Mouse (Mus musculus) neural tube, embryonic 13.5 days (tissue): Measurements from ENCODE around the gene Sergef. TPM values are rescaled to one million over a fixed set of nuclear protein-coding genes. Genes with fewer than 3 reads are reported as not detected.

Experiments
- ATAC-seq: fragments of 200-750 bp; cut with Nextera tagmentation; 2 replicates; pipeline ENCODE4 v1.8.0; 2017; ENCODE audit warnings: low read depth, mild to moderate bottlenecking, moderate TSS enrichment, moderate library complexity
- H3K27ac ChIP-seq: fragments of 300-500 bp; sonication (generic); replicated peaks from 2 replicates; pipeline ENCODE4 v1.5.1; 2015; ENCODE audit warnings: moderate library complexity, mild to moderate bottlenecking, inconsistent platforms
- H3K27me3 ChIP-seq: fragments of 300-500 bp; sonication (generic); 2 replicates; pipeline ENCODE4 v1.6.1; 2015; ENCODE audit warnings: mild to moderate bottlenecking, inconsistent platforms
- H3K36me3 ChIP-seq: fragments of 300-500 bp; sonication (generic); 2 replicates; pipeline ENCODE4 v1.6.1; 2015; ENCODE audit warnings: mild to moderate bottlenecking, inconsistent platforms
- H3K4me1 ChIP-seq: fragments of 300-500 bp; sonication (generic); replicated peaks from 2 replicates; pipeline ENCODE4 v1.6.1; 2015; ENCODE audit warnings: inconsistent platforms
- H3K4me2 ChIP-seq: fragments of 300-500 bp; sonication (generic); 2 replicates; pipeline ENCODE4 v1.6.1; 2015; ENCODE audit warnings: inconsistent platforms, mild to moderate bottlenecking, moderate library complexity
- H3K4me3 ChIP-seq: fragments of 300-500 bp; sonication (generic); 2 replicates; pipeline ENCODE4 v1.5.1; 2015; ENCODE audit warnings: mild to moderate bottlenecking, inconsistent platforms
- H3K9ac ChIP-seq: fragments of 300-500 bp; sonication (generic); 2 replicates; pipeline ENCODE4 v1.6.1; 2015; ENCODE audit warnings: moderate library complexity, mild to moderate bottlenecking, inconsistent platforms
- H3K9me3 ChIP-seq: fragments of 300-500 bp; sonication (generic); 2 replicates; pipeline ENCODE4 v1.6.1; 2016; ENCODE audit warnings: inconsistent platforms
- WGBS: fragments of 180-500 bp; shearing (Covaris S2); methylation state at CpG from one replicate; pipeline ENCODE4 v1.1.7; 2015; 5-methylcytosine and 5-hydroxymethylcytosine counted together
- polyA plus RNA-seq: library from polyadenylated mRNA; unstranded; fragments of >200 nt; fragmentation: Nextera tagmentation; extraction: Ambion mirVana; gene quantifications from 2 replicates; pipeline ENCODE4 v1.2.1, GENCODE M21; 2015

Gene Sergef
- polyA plus RNA-seq, 1 experiment from 2014 or later, result 30.7 TPM

GRCm38 (mm10) chr7:46479793-46480192 lies 159.8 kb downstream of the Sergef start:
- H3K4me2 ChIP-seq, result no peak overlapping the region
- H3K4me3 ChIP-seq, result no peak overlapping the region
- H3K9ac ChIP-seq, result no peak overlapping the region
- peaks cover 29% of the 10 kb centered on the region for H3K4me1 ChIP-seq
- ATAC-seq, result no peak
- H3K36me3 ChIP-seq, result no peaks in the 10 kb centered on the region
- H3K9me3 ChIP-seq, result no peaks in the 10 kb centered on the region
- no peak overlapping the region for H3K27ac ChIP-seq
- 65% methylated on average over 6 of the region's 6 CpGs for WGBS
- no peaks in the 10 kb centered on the region for H3K27me3 ChIP-seq

GRCm38 (mm10) chr7:46477456-46477855 lies 162.2 kb downstream of the Sergef start:
- H3K27ac ChIP-seq, result no peak overlapping the region
- no peak for ATAC-seq
- H3K27me3 ChIP-seq, result no peaks in the 10 kb centered on the region
- no peaks in the 10 kb centered on the region for H3K36me3 ChIP-seq
- H3K9me3 ChIP-seq, result no peaks in the 10 kb centered on the region
- no peak overlapping the region for H3K4me2 ChIP-seq
- peaks cover 39% of the 10 kb centered on the region for H3K4me1 ChIP-seq
- 90% methylated on average over 3 of the region's 3 CpGs for WGBS
- no peak overlapping the region for H3K4me3 ChIP-seq
- no peak overlapping the region for H3K9ac ChIP-seq

- H3K9ac ChIP-seq, result no peak overlapping the region
- ATAC-seq, result peak; percentile 20; the same call in 1 of the 2 replicates
Observed at GRCm38 (mm10) chr7:46475464-46475863, 164.1 kb downstream of the Sergef start.

GRCm38 (mm10) chr7:46473141-46473540 lies 166.5 kb downstream of the Sergef start:
- no peak overlapping the region for H3K4me3 ChIP-seq
- no peaks in the 10 kb centered on the region for H3K36me3 ChIP-seq
- no peaks in the 10 kb centered on the region for H3K27me3 ChIP-seq
- ATAC-seq, result no peak
- H3K9me3 ChIP-seq, result no peaks in the 10 kb centered on the region
- peaks cover 30% of the 10 kb centered on the region for H3K4me1 ChIP-seq
- no peak overlapping the region for H3K4me2 ChIP-seq
- H3K9ac ChIP-seq, result peak overlapping the region; percentile 27; the same call in 1 of the 2 replicates
- 36% methylated on average over 9 of the region's 9 CpGs for WGBS
- H3K27ac ChIP-seq, result peak overlapping the region; percentile 35; the same call in 1 of the 2 replicates

More at GRCm38 (mm10) chr7:46475464-46475863, 164.1 kb downstream of the Sergef start:
- Histone ChIP-seq H3K4me2 (no peak overlapping the region), H3K36me3 (no peaks in the 10 kb centered on the region), H3K27me3 (no peaks in the 10 kb centered on the region), H3K4me3 (no peak overlapping the region), H3K4me1 (peaks cover 35% of the 10 kb centered on the region), H3K27ac (no peak overlapping the region), H3K9me3 (no peaks in the 10 kb centered on the region)
- WGBS, result 46% methylated on average over 5 of the region's 5 CpGs

GRCm38 (mm10) chr7:46471054-46471737 lies 168.4 kb downstream of the Sergef start:
- no peak overlapping the region for H3K27ac ChIP-seq
- H3K9me3 ChIP-seq, result no peaks in the 10 kb centered on the region
- 71% methylated on average over 7 of the region's 7 CpGs for whole genome bisulfite sequencing
- H3K4me1 ChIP-seq, result peaks cover 39% of the 10 kb centered on the region
- H3K9ac ChIP-seq, result no peak overlapping the region
- H3K36me3 ChIP-seq, result no peaks in the 10 kb centered on the region
- no peak for ATAC-seq
- H3K27me3 ChIP-seq, result no peaks in the 10 kb centered on the region
- H3K4me3 ChIP-seq, result no peak overlapping the region
- H3K4me2 ChIP-seq, result no peak overlapping the region

GRCm38 (mm10) chr7:46469542-46469941 lies 170.1 kb downstream of the Sergef start:
- Histone ChIP-seq H3K9ac (no peak overlapping the region), H3K4me1 (peaks cover 30% of the 10 kb centered on the region), H3K4me2 (no peak overlapping the region), H3K27me3 (no peaks in the 10 kb centered on the region), H3K9me3 (no peaks in the 10 kb centered on the region), H3K27ac (no peak overlapping the region), H3K36me3 (no peaks in the 10 kb centered on the region), H3K4me3 (no peak overlapping the region)
- no peak for ATAC-seq
- 91% methylated on average over 3 of the region's 3 CpGs for WGBS

- Histone ChIP-seq H3K4me1 (peaks cover 10% of the 10 kb centered on the region; the same call in 1 of the 2 replicates), H3K4me2 (no peak overlapping the region), H3K27ac (no peak overlapping the region), H3K9ac (no peak overlapping the region), H3K4me3 (no peak overlapping the region), H3K27me3 (no peaks in the 10 kb centered on the region), H3K9me3 (no peaks in the 10 kb centered on the region), H3K36me3 (no peaks in the 10 kb centered on the region)
- WGBS, result 62% methylated on average over 7 of the region's 7 CpGs
- no peak for ATAC-seq
Observed at GRCm38 (mm10) chr7:46466422-46466981, 173.1 kb downstream of the Sergef start.

GRCm38 (mm10) chr7:46463136-46463535 lies 176.5 kb downstream of the Sergef start:
- H3K9me3 ChIP-seq, result no peaks in the 10 kb centered on the region
- no peak overlapping the region for H3K9ac ChIP-seq
- H3K27ac ChIP-seq, result no peak overlapping the region
- peaks cover 18% of the 10 kb centered on the region for H3K4me1 ChIP-seq
- no peak for ATAC-seq
- 84% methylated on average over 8 of the region's 8 CpGs for WGBS
- no peaks in the 10 kb centered on the region for H3K27me3 ChIP-seq
- H3K4me3 ChIP-seq, result no peak overlapping the region
- H3K4me2 ChIP-seq, result no peak overlapping the region
- no peaks in the 10 kb centered on the region for H3K36me3 ChIP-seq

- Histone ChIP-seq H3K9ac (no peak overlapping the region), H3K36me3 (no peaks in the 10 kb centered on the region), H3K4me2 (no peak overlapping the region), H3K4me1 (peaks cover 18% of the 10 kb centered on the region), H3K27me3 (no peaks in the 10 kb centered on the region), H3K9me3 (no peaks in the 10 kb centered on the region), H3K4me3 (no peak overlapping the region), H3K27ac (no peak overlapping the region)
- WGBS, result 73% methylated on average over 8 of the region's 8 CpGs
- no peak for ATAC-seq
Observed at GRCm38 (mm10) chr7:46462287-46462686, 177.3 kb downstream of the Sergef start.

- peak; percentile 55 for ATAC-seq
- H3K4me2 ChIP-seq, result no peak overlapping the region
- 79% methylated on average over 9 of the region's 9 CpGs for WGBS
Observed at GRCm38 (mm10) chr7:46459605-46460245, 179.9 kb downstream of the Sergef start.

GRCm38 (mm10) chr7:46459200-46459599 lies 180.4 kb downstream of the Sergef start:
- peak; percentile 38; the same call in 1 of the 2 replicates for ATAC-seq

More at GRCm38 (mm10) chr7:46459605-46460245, 179.9 kb downstream of the Sergef start:
- peaks cover 8% of the 10 kb centered on the region for H3K4me1 ChIP-seq
- H3K27ac ChIP-seq, result peak overlapping the region; percentile 40
- H3K9me3 ChIP-seq, result 0 out of 2 replicates have a peak, but pooled peaks cover 3% of the 10 kb centered on the region
- no peaks in the 10 kb centered on the region for H3K36me3 ChIP-seq
- H3K4me3 ChIP-seq, result no peak overlapping the region
- H3K9ac ChIP-seq, result no peak overlapping the region
- H3K27me3 ChIP-seq, result no peaks in the 10 kb centered on the region

GRCm38 (mm10) chr7:46457889-46458288 lies 181.7 kb downstream of the Sergef start:
- 78% methylated on average over 3 of the region's 3 CpGs for WGBS
- ATAC-seq, result no peak
- H3K4me1 ChIP-seq, result peaks cover 22% of the 10 kb centered on the region
- no peak overlapping the region for H3K27ac ChIP-seq
- 0 out of 2 replicates have a peak, but pooled peaks cover 3% of the 10 kb centered on the region for H3K9me3 ChIP-seq
- no peak overlapping the region for H3K4me3 ChIP-seq
- H3K9ac ChIP-seq, result no peak overlapping the region
- H3K27me3 ChIP-seq, result no peaks in the 10 kb centered on the region
- H3K36me3 ChIP-seq, result no peaks in the 10 kb centered on the region
- H3K4me2 ChIP-seq, result no peak overlapping the region

More at GRCm38 (mm10) chr7:46459200-46459599, 180.4 kb downstream of the Sergef start:
- H3K9me3 ChIP-seq, result 0 out of 2 replicates have a peak, but pooled peaks cover 3% of the 10 kb centered on the region
- no peaks in the 10 kb centered on the region for H3K27me3 ChIP-seq
- peak overlapping the region; percentile 40 for H3K27ac ChIP-seq
- no peak overlapping the region for H3K4me3 ChIP-seq
- H3K9ac ChIP-seq, result no peak overlapping the region
- H3K4me1 ChIP-seq, result peaks cover 13% of the 10 kb centered on the region
- 72% methylated on average over 2 of the region's 2 CpGs for WGBS
- H3K36me3 ChIP-seq, result no peaks in the 10 kb centered on the region
- no peak overlapping the region for H3K4me2 ChIP-seq
